Mouse (Mus musculus): ENCODE data around the gene Scamp2. TPM values are rescaled to one million over a fixed set of nuclear protein-coding genes. Genes with fewer than 3 reads are reported as not detected.

Scamp2 gene
- polyA plus RNA-seq (2012; ENCODE audit: insufficient read depth, insufficient read length, missing spikeins): 144 and 147 TPM in 2 replicates

DNA sequence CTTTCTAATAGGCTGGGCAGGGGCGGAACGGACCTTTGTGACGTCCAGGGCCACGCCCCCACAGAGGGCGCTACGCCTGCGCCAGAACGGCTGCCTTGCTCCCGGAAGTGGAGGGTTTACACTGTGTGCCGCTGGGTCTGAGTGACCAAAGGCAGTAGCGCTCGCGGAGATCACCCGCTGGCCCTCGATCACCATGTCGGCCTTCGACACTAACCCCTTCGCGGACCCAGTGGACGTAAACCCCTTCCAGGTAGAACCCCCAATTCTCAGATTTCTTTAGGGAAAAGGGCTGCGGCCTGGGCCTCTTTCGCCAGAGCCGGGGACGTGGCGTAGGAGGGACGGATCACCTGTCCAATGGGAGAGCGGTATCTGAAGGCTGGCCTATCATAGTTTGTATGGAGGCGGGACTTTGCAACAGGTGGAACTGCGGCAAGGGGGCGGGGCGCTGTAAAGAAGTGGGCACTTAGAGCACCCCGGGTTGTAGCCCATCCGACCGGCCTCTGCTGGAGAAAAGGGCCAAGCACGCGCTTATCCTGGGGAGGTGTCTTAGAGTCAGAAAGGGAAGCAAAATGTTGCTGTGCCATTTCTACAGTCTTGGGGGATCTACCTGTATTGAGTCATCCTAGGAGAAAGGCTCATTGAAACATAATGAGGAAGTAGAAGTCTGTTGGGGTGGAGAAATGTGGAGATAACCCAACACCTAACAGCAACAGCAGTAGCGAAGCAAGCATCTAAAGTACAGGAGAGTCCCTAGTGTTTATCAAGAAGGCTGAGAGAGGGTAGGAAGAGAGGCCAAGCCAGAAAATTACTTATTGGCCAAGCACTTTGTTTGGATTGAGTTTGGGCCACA lies at the start of gene Scamp2:
Gene Scamp2, plus strand, starts transcription at position 83 of the 850 bp plus-strand sequence.
- peaks cover 57% of the 10 kb centered on the region for H3K4me1 ChIP-seq (ENCODE audit: control insufficient read depth, insufficient read depth, low read length)
- TF ChIP-seq CTCF (IDR thresholded peaks at IDR 0.05; ENCODE audit: low read depth, low read length) (no peak), POLR2A (IDR thresholded peaks at IDR 0.05; ENCODE audit: borderline replicate concordance, low read depth, low read length) (no peak)

GRCm38 (mm10) chr9:57517113-57517512 lies 43.6 kb upstream of the Scamp2 start:
- no peak for TF ChIP-seq CTCF (IDR thresholded peaks at IDR 0.05; ENCODE audit: low read depth, low read length)
- no peak for TF ChIP-seq POLR2A (IDR thresholded peaks at IDR 0.05; ENCODE audit: borderline replicate concordance, low read depth, low read length)
- Histone ChIP-seq H3K4me3 (ENCODE audit: insufficient read depth, low read length) (no peak overlapping the region), H3K27ac (ENCODE audit: insufficient read depth, low read depth, low read length) (no peak overlapping the region), H3K4me1 (ENCODE audit: control insufficient read depth, insufficient read depth, low read length) (no peaks in the 10 kb centered on the region)

More for the DNA sequence above, at the start of gene Scamp2:
- H3K4me3 ChIP-seq (ENCODE audit: insufficient read depth, low read length): peak within 1 kb of the TSS; percentile 73
- peak within 1 kb of the TSS; percentile 82 for H3K27ac ChIP-seq (ENCODE audit: insufficient read depth, low read depth, low read length)

GRCm38 (mm10) chr9:57520375-57521055 lies 40.2 kb upstream of the Scamp2 start:
- TF ChIP-seq POLR2A (IDR thresholded peaks at IDR 0.05; ENCODE audit: borderline replicate concordance, low read depth, low read length) (no peak), CTCF (IDR thresholded peaks at IDR 0.05; ENCODE audit: low read depth, low read length) (no peak)

GRCm38 (mm10) chr9:57521056-57521911 lies 39.5 kb upstream of the Scamp2 start, which contains the start of gene Cox5a:
Gene Cox5a, plus strand, starts transcription at chr9:57521274.
- Histone ChIP-seq H3K27ac (ENCODE audit: insufficient read depth, low read depth, low read length) (peak within 1 kb of the TSS; percentile 77), H3K4me1 (ENCODE audit: control insufficient read depth, insufficient read depth, low read length) (peaks cover 25% of the 10 kb centered on the region), H3K4me3 (ENCODE audit: insufficient read depth, low read length) (peak within 1 kb of the TSS; percentile 82)
- TF ChIP-seq POLR2A (IDR thresholded peaks at IDR 0.05; ENCODE audit: borderline replicate concordance, low read depth, low read length): no peak
- no peak for TF ChIP-seq CTCF (IDR thresholded peaks at IDR 0.05; ENCODE audit: low read depth, low read length)

More at GRCm38 (mm10) chr9:57520375-57521055, 40.2 kb upstream of the Scamp2 start:
- peaks cover 19% of the 10 kb centered on the region for H3K4me1 ChIP-seq (ENCODE audit: control insufficient read depth, insufficient read depth, low read length)
- peak overlapping the region; percentile 77 for H3K27ac ChIP-seq (ENCODE audit: insufficient read depth, low read depth, low read length)
- H3K4me3 ChIP-seq (ENCODE audit: insufficient read depth, low read length): peak overlapping the region; percentile 82

GRCm38 (mm10) chr9:57522114-57522860 lies 38.5 kb upstream of the Scamp2 start:
- peaks cover 30% of the 10 kb centered on the region for H3K4me1 ChIP-seq (ENCODE audit: control insufficient read depth, insufficient read depth, low read length)
- H3K27ac ChIP-seq (ENCODE audit: insufficient read depth, low read depth, low read length): peak overlapping the region; percentile 74
- no peak for TF ChIP-seq POLR2A (IDR thresholded peaks at IDR 0.05; ENCODE audit: borderline replicate concordance, low read depth, low read length)
- TF ChIP-seq CTCF (IDR thresholded peaks at IDR 0.05; ENCODE audit: low read depth, low read length): no peak
- peak overlapping the region; percentile 82 for H3K4me3 ChIP-seq (ENCODE audit: insufficient read depth, low read length)

DNA sequence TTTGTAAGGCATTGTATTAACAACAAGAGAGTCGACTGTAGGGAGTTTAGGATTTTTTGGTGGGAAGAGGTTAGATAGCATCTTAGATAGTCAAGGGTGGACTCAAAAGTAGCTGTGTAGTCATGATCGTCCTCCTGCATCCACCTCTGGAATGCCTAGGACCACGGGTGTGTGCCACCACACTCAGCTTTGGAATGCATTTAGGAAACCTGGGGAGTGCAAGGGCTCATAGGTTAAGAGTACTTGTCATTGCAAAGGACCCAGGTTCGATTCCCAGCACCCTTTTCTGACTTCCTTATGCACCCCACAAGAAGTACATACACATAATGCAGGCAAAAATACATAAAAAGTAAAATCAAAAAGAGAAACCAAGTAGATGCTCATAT lies 37.9 kb upstream of the Scamp2 start:
- peaks cover 30% of the 10 kb centered on the region for H3K4me1 ChIP-seq (ENCODE audit: control insufficient read depth, insufficient read depth, low read length)
- H3K27ac ChIP-seq (ENCODE audit: insufficient read depth, low read depth, low read length): no peak overlapping the region
- TF ChIP-seq CTCF (IDR thresholded peaks at IDR 0.05; ENCODE audit: low read depth, low read length) (no peak), POLR2A (IDR thresholded peaks at IDR 0.05; ENCODE audit: borderline replicate concordance, low read depth, low read length) (no peak)
- peak overlapping the region; percentile 82 for H3K4me3 ChIP-seq (ENCODE audit: insufficient read depth, low read length)

DNA sequence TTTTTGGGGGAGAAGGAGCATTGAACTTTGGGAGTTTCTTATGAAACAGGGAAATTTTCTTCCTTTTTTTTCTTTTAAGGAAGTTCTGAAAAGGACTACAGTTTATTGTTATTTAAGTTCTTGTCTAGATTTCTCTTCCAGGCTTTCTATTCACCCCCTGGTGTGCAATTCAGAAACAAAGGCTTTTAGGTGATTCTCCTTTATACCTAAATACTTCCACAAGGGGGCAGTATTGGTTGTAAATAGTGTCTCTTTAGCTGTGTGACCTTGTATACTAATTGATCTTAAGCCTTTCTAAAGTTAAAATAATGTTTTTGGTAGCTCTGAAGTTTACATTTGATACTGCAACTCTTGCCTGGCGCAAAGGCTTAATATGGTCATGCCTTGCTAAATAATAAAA lies 37.0 kb upstream of the Scamp2 start:
- Histone ChIP-seq H3K4me3 (ENCODE audit: insufficient read depth, low read length) (no peak overlapping the region), H3K27ac (ENCODE audit: insufficient read depth, low read depth, low read length) (peak overlapping the region; percentile 74), H3K4me1 (ENCODE audit: control insufficient read depth, insufficient read depth, low read length) (peaks cover 35% of the 10 kb centered on the region)
- TF ChIP-seq POLR2A (IDR thresholded peaks at IDR 0.05; ENCODE audit: borderline replicate concordance, low read depth, low read length): no peak
- TF ChIP-seq CTCF (IDR thresholded peaks at IDR 0.05; ENCODE audit: low read depth, low read length): no peak

DNA sequence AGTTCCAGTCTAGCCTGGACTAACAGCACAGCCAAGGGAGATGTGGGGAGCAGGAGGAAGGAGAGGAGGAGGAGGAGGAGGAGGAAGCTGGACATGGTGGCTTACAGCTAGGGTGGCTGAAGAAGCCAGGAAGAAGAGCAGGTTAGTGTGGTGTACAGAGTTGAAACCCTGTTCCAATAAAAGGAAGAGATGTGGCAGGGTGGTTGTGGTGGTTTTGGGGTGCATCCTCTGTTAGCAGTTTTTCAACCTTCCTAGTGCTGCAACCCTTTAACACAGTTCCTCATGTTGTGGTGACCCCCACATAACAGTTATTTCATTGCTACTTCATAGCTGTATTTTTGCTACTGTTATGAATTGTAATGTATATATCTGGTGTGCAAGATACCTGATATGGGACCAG lies 36.3 kb upstream of the Scamp2 start:
- peak overlapping the region; percentile 10; the same call in 1 of the 2 replicates for H3K4me3 ChIP-seq (ENCODE audit: insufficient read depth, low read length)
- peaks cover 36% of the 10 kb centered on the region for H3K4me1 ChIP-seq (ENCODE audit: control insufficient read depth, insufficient read depth, low read length)
- TF ChIP-seq CTCF (IDR thresholded peaks at IDR 0.05; ENCODE audit: low read depth, low read length) (no peak), POLR2A (IDR thresholded peaks at IDR 0.05; ENCODE audit: borderline replicate concordance, low read depth, low read length) (no peak)
- H3K27ac ChIP-seq (ENCODE audit: insufficient read depth, low read depth, low read length): peak overlapping the region; percentile 10
